Mouse (Mus musculus): ENCODE measurements at regions not wholly inside any gene's neighbourhood (a gene's known extent, or its start where the extent isn't known, plus 50 kb on each side); places are given as distances from the start of the nearest gene placed in this dataset.

DNA sequence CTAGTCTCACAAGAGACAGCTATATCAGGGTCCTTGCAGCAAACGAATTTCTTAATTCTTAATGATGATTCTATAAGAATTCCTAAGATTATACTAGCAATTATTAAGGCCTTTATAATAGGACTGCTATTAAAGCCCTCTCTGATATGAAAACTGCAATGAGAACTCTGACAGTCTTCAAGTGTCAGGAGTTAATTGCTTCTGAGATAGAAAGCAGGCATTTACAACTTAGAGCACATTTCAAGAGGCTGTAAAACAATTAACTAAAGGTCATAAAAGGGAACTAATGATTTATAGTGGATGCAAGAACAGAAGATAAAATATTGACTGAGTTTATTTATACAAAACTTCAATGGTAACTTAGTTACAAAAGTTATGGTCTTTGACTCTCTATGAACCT, 84.9 kb upstream of the Phlpp1 start:
- H3K9ac ChIP-seq (ENCODE audit: low read length) = no peak overlapping the region
- H3K27me3 ChIP-seq (ENCODE audit: control insufficient read depth, insufficient read depth, low read length) = no peaks in the 10 kb centered on the region
- no peak overlapping the region for H3K4me2 ChIP-seq (ENCODE audit: low read depth, low read length, severe bottlenecking)
- no peaks in the 10 kb centered on the region for H3K9me3 ChIP-seq (ENCODE audit: control insufficient read depth, low read length)
- 62% methylated on average over 1 of the region's 1 CpGs for WGBS
- H3K27ac ChIP-seq (ENCODE audit: low read depth, low read length) = no peak overlapping the region
- no peaks in the 10 kb centered on the region for H3K4me1 ChIP-seq (replicated peaks; ENCODE audit: control insufficient read depth, insufficient read depth, low read length)
- no peak for ATAC-seq (replicated peaks; ENCODE audit: low FRiP score)
- H3K4me3 ChIP-seq (ENCODE audit: low read depth, low read length) = no peak overlapping the region
- no peak for DNase-seq (ENCODE audit: low spot score)
- H3K36me3 ChIP-seq (ENCODE audit: control insufficient read depth, insufficient read depth, low read length) = no peaks in the 10 kb centered on the region

GRCm38 (mm10) chr1:106092909-106093557, 78.5 kb upstream of the Phlpp1 start:
- Histone ChIP-seq H3K27ac (ENCODE audit: low read depth, low read length) (no peak overlapping the region), H3K9ac (ENCODE audit: low read length) (no peak overlapping the region), H3K4me1 (replicated peaks; ENCODE audit: control insufficient read depth, insufficient read depth, low read length) (no peaks in the 10 kb centered on the region; the same call in 1 of the 2 replicates), H3K9me3 (ENCODE audit: control insufficient read depth, low read length) (no peaks in the 10 kb centered on the region), H3K27me3 (ENCODE audit: control insufficient read depth, insufficient read depth, low read length) (no peaks in the 10 kb centered on the region), H3K4me2 (ENCODE audit: low read depth, low read length, severe bottlenecking) (no peak overlapping the region), H3K36me3 (ENCODE audit: control insufficient read depth, insufficient read depth, low read length) (no peaks in the 10 kb centered on the region), H3K4me3 (ENCODE audit: low read depth, low read length) (no peak overlapping the region)
- ATAC-seq (replicated peaks; ENCODE audit: low FRiP score) = no peak
- 83% methylated on average over 3 of the region's 3 CpGs for WGBS
- no peak for DNase-seq (ENCODE audit: low spot score)

DNA sequence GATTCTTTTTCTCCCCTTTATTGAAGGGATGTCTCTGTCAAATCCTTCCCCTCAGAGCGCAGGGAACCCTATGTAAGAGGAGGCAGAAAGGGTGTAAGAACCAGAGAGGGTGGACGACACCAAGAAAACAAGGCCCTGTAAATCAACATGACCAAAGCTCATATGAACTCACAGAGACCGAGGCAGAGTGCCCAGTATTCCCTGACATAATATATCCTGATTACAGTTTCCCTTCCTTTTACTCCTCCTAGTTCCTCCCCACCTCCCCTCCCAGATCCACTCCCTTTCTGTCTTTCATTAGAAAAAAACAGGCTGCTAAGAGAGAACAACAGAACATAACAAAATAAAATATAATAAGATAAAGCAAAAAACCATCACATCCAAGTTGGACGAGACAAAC, 77.7 kb upstream of the Phlpp1 start:
- no peak overlapping the region for H3K27ac ChIP-seq (ENCODE audit: low read depth, low read length)
- H3K36me3 ChIP-seq (ENCODE audit: control insufficient read depth, insufficient read depth, low read length) = no peaks in the 10 kb centered on the region
- 90% methylated on average over 4 of the region's 4 CpGs for WGBS
- H3K4me2 ChIP-seq (ENCODE audit: low read depth, low read length, severe bottlenecking) = no peak overlapping the region
- no peak for DNase-seq (ENCODE audit: low spot score)
- ATAC-seq (replicated peaks; ENCODE audit: low FRiP score) = no peak
- H3K4me3 ChIP-seq (ENCODE audit: low read depth, low read length) = no peak overlapping the region
- H3K27me3 ChIP-seq (ENCODE audit: control insufficient read depth, insufficient read depth, low read length) = no peaks in the 10 kb centered on the region
- H3K9ac ChIP-seq (ENCODE audit: low read length) = no peak overlapping the region
- H3K4me1 ChIP-seq (replicated peaks; ENCODE audit: control insufficient read depth, insufficient read depth, low read length) = no peaks in the 10 kb centered on the region; the same call in 1 of the 2 replicates
- H3K9me3 ChIP-seq (ENCODE audit: control insufficient read depth, low read length) = no peaks in the 10 kb centered on the region

- H3K4me2 ChIP-seq (ENCODE audit: low read depth, low read length, severe bottlenecking) = no peak overlapping the region
- 39% methylated on average over 4 of the region's 4 CpGs for WGBS
- no peaks in the 10 kb centered on the region; the same call in 1 of the 2 replicates for H3K4me1 ChIP-seq (replicated peaks; ENCODE audit: control insufficient read depth, insufficient read depth, low read length)
- ATAC-seq (replicated peaks; ENCODE audit: low FRiP score) (peak; percentile 63; the same call in 1 of the 2 replicates), DNase-seq (ENCODE audit: low spot score) (no peak)
- no peaks in the 10 kb centered on the region for H3K36me3 ChIP-seq (ENCODE audit: control insufficient read depth, insufficient read depth, low read length)
- H3K27ac ChIP-seq (ENCODE audit: low read depth, low read length) = no peak overlapping the region
- H3K9ac ChIP-seq (ENCODE audit: low read length) = no peak overlapping the region
- no peaks in the 10 kb centered on the region for H3K9me3 ChIP-seq (ENCODE audit: control insufficient read depth, low read length)
- H3K27me3 ChIP-seq (ENCODE audit: control insufficient read depth, insufficient read depth, low read length) = no peaks in the 10 kb centered on the region
- H3K4me3 ChIP-seq (ENCODE audit: low read depth, low read length) = no peak overlapping the region
Observed at GRCm38 (mm10) chr1:106096324-106096723, 75.2 kb upstream of the Phlpp1 start.

GRCm38 (mm10) chr1:106097177-106097576, 74.4 kb upstream of the Phlpp1 start:
- Histone ChIP-seq H3K27ac (ENCODE audit: low read depth, low read length) (no peak overlapping the region), H3K27me3 (ENCODE audit: control insufficient read depth, insufficient read depth, low read length) (no peaks in the 10 kb centered on the region), H3K36me3 (ENCODE audit: control insufficient read depth, insufficient read depth, low read length) (no peaks in the 10 kb centered on the region), H3K9me3 (ENCODE audit: control insufficient read depth, low read length) (no peaks in the 10 kb centered on the region), H3K9ac (ENCODE audit: low read length) (no peak overlapping the region), H3K4me3 (ENCODE audit: low read depth, low read length) (no peak overlapping the region), H3K4me1 (replicated peaks; ENCODE audit: control insufficient read depth, insufficient read depth, low read length) (no peaks in the 10 kb centered on the region; the same call in 1 of the 2 replicates), H3K4me2 (ENCODE audit: low read depth, low read length, severe bottlenecking) (no peak overlapping the region)
- DNase-seq (ENCODE audit: low spot score) (no peak), ATAC-seq (replicated peaks; ENCODE audit: low FRiP score) (no peak)
- WGBS = 84% methylated on average over 4 of the region's 4 CpGs

GRCm38 (mm10) chr1:106100611-106101010, 70.9 kb upstream of the Phlpp1 start:
- Histone ChIP-seq H3K9me3 (ENCODE audit: control insufficient read depth, low read length) (no peaks in the 10 kb centered on the region), H3K36me3 (ENCODE audit: control insufficient read depth, insufficient read depth, low read length) (no peaks in the 10 kb centered on the region), H3K4me3 (ENCODE audit: low read depth, low read length) (no peak overlapping the region), H3K9ac (ENCODE audit: low read length) (no peak overlapping the region), H3K4me1 (replicated peaks; ENCODE audit: control insufficient read depth, insufficient read depth, low read length) (no peaks in the 10 kb centered on the region; the same call in 1 of the 2 replicates), H3K4me2 (ENCODE audit: low read depth, low read length, severe bottlenecking) (no peak overlapping the region), H3K27ac (ENCODE audit: low read depth, low read length) (no peak overlapping the region), H3K27me3 (ENCODE audit: control insufficient read depth, insufficient read depth, low read length) (no peaks in the 10 kb centered on the region)
- WGBS = 87% methylated on average over 3 of the region's 3 CpGs
- ATAC-seq (replicated peaks; ENCODE audit: low FRiP score) (no peak), DNase-seq (ENCODE audit: low spot score) (no peak)

- Histone ChIP-seq H3K4me1 (replicated peaks; ENCODE audit: control insufficient read depth, insufficient read depth, low read length) (no peaks in the 10 kb centered on the region), H3K4me2 (ENCODE audit: low read depth, low read length, severe bottlenecking) (no peak overlapping the region), H3K27ac (ENCODE audit: low read depth, low read length) (no peak overlapping the region), H3K4me3 (ENCODE audit: low read depth, low read length) (no peak overlapping the region), H3K27me3 (ENCODE audit: control insufficient read depth, insufficient read depth, low read length) (no peaks in the 10 kb centered on the region), H3K9me3 (ENCODE audit: control insufficient read depth, low read length) (no peaks in the 10 kb centered on the region), H3K36me3 (ENCODE audit: control insufficient read depth, insufficient read depth, low read length) (no peaks in the 10 kb centered on the region), H3K9ac (ENCODE audit: low read length) (no peak overlapping the region)
- 84% methylated on average over 5 of the region's 5 CpGs for WGBS
- DNase-seq (ENCODE audit: low spot score) = no peak
- ATAC-seq (replicated peaks; ENCODE audit: low FRiP score) = no peak
Observed at GRCm38 (mm10) chr1:106102537-106102936, 69.0 kb upstream of the Phlpp1 start.

- H3K9ac ChIP-seq (ENCODE audit: low read length) = no peak overlapping the region
- no peak overlapping the region for H3K4me3 ChIP-seq (ENCODE audit: low read depth, low read length)
- H3K4me2 ChIP-seq (ENCODE audit: low read depth, low read length, severe bottlenecking) = no peak overlapping the region
- ATAC-seq (replicated peaks; ENCODE audit: low FRiP score) (no peak), DNase-seq (ENCODE audit: low spot score) (no peak)
- 83% methylated on average over 5 of the region's 5 CpGs for WGBS
- no peaks in the 10 kb centered on the region for H3K27me3 ChIP-seq (ENCODE audit: control insufficient read depth, insufficient read depth, low read length)
- H3K27ac ChIP-seq (ENCODE audit: low read depth, low read length) = no peak overlapping the region
- H3K9me3 ChIP-seq (ENCODE audit: control insufficient read depth, low read length) = no peaks in the 10 kb centered on the region
- H3K4me1 ChIP-seq (replicated peaks; ENCODE audit: control insufficient read depth, insufficient read depth, low read length) = no peaks in the 10 kb centered on the region
- no peaks in the 10 kb centered on the region for H3K36me3 ChIP-seq (ENCODE audit: control insufficient read depth, insufficient read depth, low read length)
Observed at GRCm38 (mm10) chr1:106109081-106109480, 62.5 kb upstream of the Phlpp1 start.

Measured in forebrain, embryonic 11.5 days (tissue).